Mouse (Mus musculus): ENCODE measurements around the gene Dntt.

The Dntt gene

GRCm38 (mm10) chr19:41008674-41009395 is 20.2 kb upstream of the Dntt start:
- DNase-seq (ENCODE audit: low read depth, low spot score), result no peak

GRCm38 (mm10) chr19:41011676-41012075 is 17.4 kb upstream of the Dntt start:
- no peak for DNase-seq (ENCODE audit: low read depth, low spot score)

DNA sequence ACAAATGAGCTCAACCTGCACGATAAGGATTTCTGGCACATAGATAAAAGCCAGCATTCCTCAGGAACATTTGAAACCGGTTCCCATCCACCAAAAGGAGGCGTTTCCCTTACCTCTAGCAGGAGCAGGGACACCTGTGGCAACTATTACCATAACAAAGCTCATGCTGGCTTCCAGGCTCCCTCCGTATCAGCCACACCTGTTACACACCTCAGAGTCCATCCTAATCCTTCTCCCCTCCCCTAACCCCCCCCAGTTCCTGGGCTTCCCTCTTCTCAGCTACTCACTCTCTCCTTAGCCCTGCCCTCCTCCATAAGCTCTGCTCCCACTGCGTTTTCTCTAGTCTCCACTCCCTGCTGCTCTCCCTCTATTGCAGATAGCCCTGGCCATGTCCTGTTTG is 15.5 kb upstream of the Dntt start:
- DNase-seq (ENCODE audit: low read depth, low spot score), result no peak

DNA sequence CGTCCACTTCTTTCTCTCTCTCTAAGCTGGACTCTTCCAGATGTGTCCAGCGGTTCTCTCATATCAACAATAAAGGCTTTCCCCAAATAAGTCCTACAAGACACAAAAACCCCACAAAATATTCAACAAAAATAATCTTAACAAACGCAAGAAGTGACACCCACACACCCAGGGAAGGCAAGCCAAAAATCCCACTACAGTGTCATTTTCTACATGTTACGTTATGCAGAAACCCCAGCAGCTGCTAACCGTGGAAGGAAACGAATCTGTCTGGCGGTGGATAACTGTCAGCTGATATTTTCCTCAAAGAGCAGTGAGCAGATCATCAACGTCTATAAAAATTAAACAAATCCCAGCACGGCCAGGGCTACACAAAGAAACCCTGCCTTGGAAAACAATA is 15.1 kb upstream of the Dntt start:
- DNase-seq (ENCODE audit: low read depth, low spot score), result no peak

- peak; percentile 57 for DNase-seq (ENCODE audit: low read depth, low spot score)
Observed at GRCm38 (mm10) chr19:41015951-41016716, 12.9 kb upstream of the Dntt start.

GRCm38 (mm10) chr19:41019164-41019675 is 9.9 kb upstream of the Dntt start:
- DNase-seq (ENCODE audit: low read depth, low spot score), result no peak

- DNase-seq (ENCODE audit: low read depth, low spot score), result no peak
Observed at GRCm38 (mm10) chr19:41020537-41020936, 8.5 kb upstream of the Dntt start.

DNA sequence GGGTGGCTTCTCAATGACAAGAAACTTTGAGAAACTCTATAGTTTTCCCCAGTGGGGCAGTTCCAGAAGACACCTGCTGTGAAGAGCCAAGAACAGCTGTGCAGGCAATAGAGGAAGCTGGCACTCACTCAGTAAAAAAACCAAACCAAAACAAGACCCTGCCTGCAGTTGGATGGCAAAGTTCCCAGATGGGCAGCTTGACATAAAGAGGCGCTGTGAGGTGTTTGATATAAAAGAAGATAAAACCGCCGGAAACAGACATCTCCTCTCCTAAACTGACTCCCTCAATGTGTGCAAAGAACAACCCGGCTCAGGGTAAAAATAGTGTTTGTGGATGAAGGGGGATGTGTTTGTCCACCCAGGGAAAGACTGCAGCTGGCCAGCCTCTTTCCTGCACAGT is 6.8 kb upstream of the Dntt start:
- no peak for DNase-seq (ENCODE audit: low read depth, low spot score)

GRCm38 (mm10) chr19:41026551-41026950 is 2.5 kb upstream of the Dntt start:
- no peak for DNase-seq (ENCODE audit: low read depth, low spot score)

DNA sequence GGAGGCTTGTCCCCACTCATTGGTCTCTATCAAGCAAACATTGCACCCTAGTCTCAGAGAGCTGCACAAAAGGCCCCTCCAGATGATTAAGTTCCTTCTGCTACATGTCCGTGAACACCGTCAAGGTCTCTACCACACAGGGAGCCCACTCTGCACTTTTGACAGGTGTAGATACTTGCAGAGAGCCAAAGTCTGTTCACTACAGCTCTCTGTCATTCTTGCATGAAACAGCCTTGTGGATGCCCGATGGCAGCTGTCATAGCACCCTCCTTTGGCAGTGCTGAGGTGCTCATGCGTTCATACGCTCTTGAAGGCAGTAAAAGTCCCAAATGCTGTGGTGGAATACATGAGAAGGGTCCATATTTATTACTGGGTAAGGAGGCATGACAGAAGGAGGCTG is 2.1 kb upstream of the Dntt start:
- DNase-seq (ENCODE audit: low read depth, low spot score), result no peak

DNA sequence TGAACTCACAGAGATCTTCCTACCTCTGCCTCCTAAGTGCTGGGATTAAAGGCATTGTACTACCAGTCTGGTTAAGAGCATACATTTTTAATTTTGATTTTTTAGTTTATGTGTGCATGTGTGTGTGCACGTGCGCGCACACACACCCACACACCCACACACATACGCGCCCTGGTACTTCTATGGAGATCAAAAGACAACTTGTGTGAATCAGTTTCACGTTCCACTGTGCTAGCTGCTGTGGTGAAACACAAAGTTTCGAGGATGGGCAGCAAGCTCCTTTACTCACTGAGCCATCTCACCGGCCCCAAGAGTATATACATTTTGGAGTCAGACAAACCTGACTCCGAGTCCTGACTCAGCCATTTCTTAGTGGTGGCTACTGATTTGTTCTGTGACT is 1.5 kb upstream of the Dntt start:
- DNase-seq (ENCODE audit: low read depth, low spot score), result no peak

DNA sequence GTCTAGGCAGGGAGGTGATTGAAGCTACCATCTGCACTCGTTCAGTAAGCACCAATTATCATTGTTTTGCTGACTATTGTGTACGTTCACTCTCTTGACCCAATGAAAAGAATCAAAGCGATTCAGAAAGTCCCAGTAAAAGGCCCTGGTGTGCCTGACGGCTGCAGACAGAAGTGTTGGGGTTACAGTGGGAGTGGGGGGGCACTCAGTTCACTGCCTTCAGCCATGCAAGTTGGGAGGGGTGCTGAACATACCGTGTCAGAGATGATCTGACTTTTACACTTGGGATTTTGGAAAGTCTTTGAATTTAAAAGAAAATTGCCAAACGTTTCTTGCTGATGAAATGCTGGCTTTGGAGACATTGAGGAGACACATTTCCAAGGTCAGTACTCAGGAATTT is 1.1 kb downstream of the Dntt start:
- no peak for DNase-seq (ENCODE audit: low read depth, low spot score)

DNA sequence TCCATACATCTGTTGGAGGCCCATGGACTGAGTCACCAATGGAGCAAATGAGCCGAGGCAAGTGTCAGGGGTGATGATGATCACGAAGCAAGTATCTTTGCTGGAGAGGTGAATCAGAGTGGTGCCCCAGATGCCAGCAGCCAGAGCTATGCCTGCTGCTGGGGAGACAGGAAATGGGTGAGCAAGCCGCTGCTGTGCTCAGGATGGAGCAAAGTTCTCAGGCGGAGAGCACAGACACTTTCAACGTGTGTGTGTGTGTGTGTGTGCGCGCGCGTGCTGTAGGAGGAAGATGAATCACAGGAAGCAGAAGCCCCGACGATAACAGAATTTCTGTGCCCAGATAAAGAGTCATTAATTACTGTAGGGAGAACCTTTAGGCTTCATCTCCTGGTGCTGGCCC is 1.9 kb downstream of the Dntt start:
- DNase-seq (ENCODE audit: low read depth, low spot score), result no peak

- DNase-seq (ENCODE audit: low read depth, low spot score), result no peak
Observed at GRCm38 (mm10) chr19:41031869-41032268, 2.8 kb downstream of the Dntt start.

DNA sequence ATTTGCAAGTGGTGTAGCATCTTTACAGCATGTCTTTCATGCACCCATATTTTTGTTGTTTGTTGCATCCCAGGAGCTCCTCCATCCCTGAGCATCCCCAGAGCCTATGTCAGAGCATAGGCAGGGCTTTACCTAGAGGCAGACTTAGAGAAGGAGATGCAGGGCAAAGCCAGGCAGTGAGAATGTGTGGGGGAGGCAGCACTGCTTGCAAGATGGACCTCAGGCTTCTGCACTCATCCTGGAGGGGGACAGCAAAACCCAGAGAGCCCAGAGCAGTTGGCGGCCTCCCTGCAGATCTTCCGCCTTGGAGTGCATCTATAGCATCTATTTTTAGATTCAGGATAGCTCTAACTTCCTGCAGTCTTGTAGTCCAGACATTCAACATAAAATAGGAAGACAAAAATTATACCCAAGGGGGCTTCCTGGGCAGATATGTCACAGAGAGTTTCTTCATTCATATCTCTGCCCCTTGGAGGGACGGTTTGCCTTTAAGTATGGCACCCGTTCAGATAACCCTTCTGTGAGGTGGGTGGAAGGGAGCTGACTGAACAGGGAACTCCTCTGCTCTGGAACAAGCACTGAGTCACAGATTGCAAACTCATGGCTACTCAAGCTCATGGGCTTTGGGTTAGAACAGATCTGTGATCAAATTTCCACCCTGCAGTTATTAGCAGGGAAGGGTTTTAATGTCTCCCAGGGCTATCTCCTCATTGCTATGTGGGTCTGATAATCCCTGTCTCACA is 6.9 kb downstream of the Dntt start:
- no peak for DNase-seq (ENCODE audit: low read depth, low spot score)

- no peak for DNase-seq (ENCODE audit: low read depth, low spot score)
Observed at GRCm38 (mm10) chr19:41039110-41039509, 10.0 kb downstream of the Dntt start.

DNA sequence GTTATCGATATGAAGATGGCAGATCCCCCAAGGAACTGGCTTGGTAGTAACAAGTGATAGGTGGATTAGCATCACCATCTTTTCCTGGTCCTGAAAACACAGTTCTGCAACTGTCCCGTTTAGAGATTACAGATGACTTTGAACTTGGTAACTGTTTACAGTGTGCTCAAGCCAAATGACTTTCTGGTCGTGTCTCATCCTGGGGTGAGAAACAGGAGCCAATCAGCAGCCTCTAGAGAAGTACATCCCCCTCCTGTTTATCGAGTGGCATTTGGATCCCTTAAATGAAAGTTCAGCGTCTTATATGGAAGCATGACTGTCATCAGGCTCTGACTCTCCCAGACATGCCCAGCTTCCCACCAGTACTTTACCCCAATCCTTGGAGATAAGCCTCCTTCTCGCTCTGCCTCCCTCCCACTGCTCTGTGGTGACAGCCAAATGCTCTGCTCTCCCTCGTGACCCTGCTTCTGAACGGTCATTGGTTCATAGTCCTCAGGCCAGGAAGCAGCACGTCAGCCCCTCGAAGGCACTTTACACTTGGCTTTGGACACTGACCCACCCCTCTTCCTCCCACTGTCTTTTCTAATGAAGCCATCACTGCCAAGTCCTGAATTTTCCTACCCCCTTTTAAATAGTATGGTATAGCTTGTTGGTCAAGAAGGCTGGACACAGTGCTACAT is 16.2 kb downstream of the Dntt start:
- DNase-seq (ENCODE audit: low read depth, low spot score), result no peak

DNA sequence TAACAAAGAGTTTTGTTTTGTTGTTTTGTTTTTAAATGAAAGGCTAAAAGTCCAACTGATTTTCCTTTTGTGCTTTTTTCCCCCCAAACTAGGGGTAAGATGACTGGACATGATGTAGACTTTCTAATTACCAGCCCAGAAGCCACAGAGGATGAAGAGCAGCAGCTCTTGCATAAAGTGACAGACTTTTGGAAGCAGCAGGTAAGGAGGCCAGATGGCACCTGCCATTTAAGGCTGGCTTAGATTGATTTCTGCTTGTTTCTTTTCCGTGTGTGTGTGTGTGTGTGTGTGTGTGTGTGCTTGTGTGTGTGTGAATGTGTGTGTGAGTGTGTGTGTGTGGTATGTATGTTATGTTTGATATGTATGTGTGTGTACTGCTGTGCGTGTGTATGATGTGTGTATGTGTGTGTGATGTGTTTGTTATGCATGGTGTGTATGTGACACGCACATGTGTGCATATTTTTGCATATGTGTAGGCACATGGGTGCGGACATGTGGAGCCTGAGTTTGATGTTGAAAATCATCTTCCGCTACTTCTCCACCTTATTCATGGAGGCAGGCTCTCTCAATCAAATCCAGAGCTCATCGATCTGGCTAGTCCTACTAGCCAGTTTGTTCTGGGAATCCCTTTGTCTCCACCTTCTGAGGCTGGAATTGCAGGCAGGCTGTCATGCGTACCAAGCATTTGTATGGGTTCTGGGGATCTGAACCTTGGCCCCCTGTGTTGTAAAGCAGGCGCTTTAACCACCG is 18.5 kb downstream of the Dntt start:
- no peak for DNase-seq (ENCODE audit: low read depth, low spot score)

- DNase-seq (ENCODE audit: low read depth, low spot score), result no peak
Observed at GRCm38 (mm10) chr19:41048187-41048559, 19.1 kb downstream of the Dntt start.

DNA sequence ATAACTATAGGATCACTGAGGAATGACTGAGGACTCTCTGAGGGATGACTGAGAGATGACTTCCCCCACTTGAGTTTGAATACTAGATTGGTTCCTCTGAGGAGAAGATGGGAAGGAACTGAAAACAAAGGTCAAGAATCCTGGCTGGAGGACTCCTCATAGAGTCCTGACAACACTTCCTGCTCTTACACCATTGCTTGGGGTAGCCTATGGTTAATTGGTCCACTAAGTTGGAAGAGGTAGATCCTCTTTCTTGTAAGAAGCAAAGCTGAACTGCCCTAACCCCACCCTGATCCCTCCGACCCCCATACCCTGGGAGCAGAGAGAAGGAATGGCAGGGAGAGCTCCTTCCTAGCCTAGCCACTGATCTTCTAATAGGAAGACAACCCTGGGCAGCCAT is 22.6 kb downstream of the Dntt start:
- no peak for DNase-seq (ENCODE audit: low read depth, low spot score)

DNA sequence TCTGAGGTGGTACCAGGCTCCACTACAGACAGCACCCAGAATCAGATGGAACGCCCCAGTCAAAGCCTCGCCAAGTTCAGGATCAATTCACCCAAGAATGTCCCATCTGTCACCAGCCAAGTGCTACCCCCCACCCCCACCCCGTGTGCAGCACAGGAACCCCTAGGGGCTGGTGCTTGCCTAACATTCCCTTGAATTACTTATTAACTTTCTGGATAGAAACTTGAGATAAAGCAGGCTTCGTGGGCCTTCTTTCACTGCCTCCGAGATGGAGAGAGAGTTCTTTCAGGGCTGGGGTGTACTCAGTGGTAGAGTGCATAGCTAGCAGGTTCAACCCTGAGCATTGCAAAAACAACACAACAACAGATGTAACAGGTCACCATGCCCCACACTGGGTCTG is 23.2 kb downstream of the Dntt start:
- DNase-seq (ENCODE audit: low read depth, low spot score), result no peak
